Mouse (Mus musculus) kidney, embryonic 16.5 days (tissue): Measurements from ENCODE around the gene Tsc22d4. TPM values are rescaled to one million over a fixed set of nuclear protein-coding genes. Genes with fewer than 3 reads are reported as not detected.
"Not testable (repeated sequence)": the region's sequence is repeated elsewhere in the genome, so short reads cannot be mapped to it uniquely, and the experiment has no call there.

Source experiments
- ATAC-seq: fragments of 200-750 bp; cut with Nextera tagmentation; 2 replicates; pipeline ENCODE4 v1.8.0; 2017; ENCODE audit warnings: moderate TSS enrichment; ENCODE audit not compliant: low FRiP score, low TSS enrichment
- H3K27ac ChIP-seq: fragments of 300-500 bp; sonication (generic); 2 replicates; pipeline ENCODE4 v1.5.1; 2014; ENCODE audit warnings: low read length
- H3K27me3 ChIP-seq: fragments of 300-500 bp; sonication (generic); 2 replicates; pipeline ENCODE4 v1.6.1; 2014; ENCODE audit warnings: low read length, control low read depth, mixed read lengths; ENCODE audit not compliant: insufficient read depth
- H3K36me3 ChIP-seq: fragments of 300-500 bp; sonication (generic); 2 replicates; pipeline ENCODE4 v1.6.1; 2014; ENCODE audit warnings: low read length, control low read depth, mixed read lengths; ENCODE audit not compliant: insufficient read depth
- H3K4me1 ChIP-seq: fragments of 300-500 bp; sonication (generic); 2 replicates; pipeline ENCODE4 v1.6.1; 2014; ENCODE audit warnings: low read length, control low read depth, mixed read lengths; ENCODE audit not compliant: insufficient read depth
- H3K4me2 ChIP-seq: fragments of 300-500 bp; sonication (generic); replicated peaks from 2 replicates; pipeline ENCODE4 v1.6.1; 2014; ENCODE audit warnings: low read depth, low read length
- H3K4me3 ChIP-seq: fragments of 300-500 bp; sonication (generic); 2 replicates; pipeline ENCODE4 v1.5.1; 2014; ENCODE audit warnings: mild to moderate bottlenecking, low read length
- H3K9ac ChIP-seq: fragments of 300-500 bp; sonication (generic); replicated peaks from 2 replicates; pipeline ENCODE4 v1.6.1; 2014; ENCODE audit warnings: low read length
- H3K9me3 ChIP-seq: fragments of 300-500 bp; sonication (generic); 2 replicates; pipeline ENCODE4 v1.6.1; 2016; ENCODE audit warnings: low read length, control low read depth
- WGBS: fragments of 180-500 bp; shearing (Covaris S2); extraction: QIAGEN DNeasy Blood & Tissue Kit; methylation state at CpG from one replicate; pipeline ENCODE4 v1.1.7; 2014; 5-methylcytosine and 5-hydroxymethylcytosine counted together
- polyA plus RNA-seq: library from polyadenylated mRNA; unstranded; fragments of >200 nt; fragmentation: Nextera tagmentation; extraction: Ambion mirVana; gene quantifications from 2 replicates; pipeline ENCODE4 v1.2.1, GENCODE M21; 2015

The Tsc22d4 gene
- polyA plus RNA-seq, 1 experiment from 2014 or later: 129 TPM

DNA sequence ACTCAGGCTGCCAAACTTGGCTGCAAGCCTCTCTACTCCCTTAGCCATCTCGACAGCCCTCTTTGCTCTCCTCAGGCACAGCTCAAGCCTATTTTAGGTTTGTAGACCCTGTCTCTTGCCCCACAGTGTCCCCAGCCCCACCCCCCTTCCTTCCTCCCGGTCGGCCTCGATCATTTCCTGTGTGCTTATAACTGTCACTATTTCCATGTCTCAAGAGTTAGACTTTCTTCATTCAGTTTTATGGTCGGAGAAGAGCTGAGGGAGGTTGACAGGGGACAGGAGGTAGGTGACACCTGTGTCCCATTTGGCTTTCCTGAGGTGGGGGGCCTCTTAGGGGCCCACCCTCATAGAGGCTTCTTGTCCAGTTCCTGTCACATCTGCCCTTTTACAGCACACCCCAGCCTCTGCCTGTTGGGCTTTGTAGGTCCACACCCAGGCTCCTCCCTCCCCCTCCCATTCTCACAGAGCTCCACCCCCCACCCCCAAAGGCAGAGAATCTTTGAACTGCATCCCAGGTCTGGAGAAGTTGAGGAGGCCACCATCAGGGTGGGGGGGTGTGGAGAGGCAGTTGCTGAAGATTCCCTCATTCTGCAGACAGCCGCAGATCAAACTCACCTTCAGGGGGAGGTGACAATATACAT, 3.8 kb downstream of the Tsc22d4 start:
- H3K9ac ChIP-seq: peak overlapping the region; percentile 58; the same call in 1 of the 2 replicates
- WGBS: 32% methylated on average over 6 of the region's 6 CpGs

DNA sequence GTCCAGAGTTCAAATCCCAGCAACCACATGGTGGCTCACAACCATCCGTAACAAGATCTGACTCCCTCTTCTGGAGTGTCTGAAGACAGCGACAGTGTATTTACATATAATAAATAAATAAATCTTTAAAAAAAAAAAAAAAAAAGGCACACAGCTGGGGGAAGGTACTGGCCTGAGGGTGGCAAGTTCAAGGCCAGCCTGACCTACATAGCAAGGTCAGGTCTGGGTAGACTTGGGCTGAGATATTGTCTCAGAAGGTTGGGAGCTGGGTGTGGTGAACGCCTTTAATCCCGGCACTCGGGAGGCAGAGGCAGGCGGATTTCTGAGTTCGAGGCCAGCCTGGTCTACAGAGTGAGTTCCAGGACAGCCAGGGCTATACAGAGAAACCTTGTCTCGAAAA, 4.7 kb downstream of the Tsc22d4 start:
- not testable (repeated sequence) for H3K9me3 ChIP-seq, H3K4me3 ChIP-seq, H3K4me2 ChIP-seq, H3K9ac ChIP-seq, H3K27ac ChIP-seq, H3K27me3 ChIP-seq, ATAC-seq
- WGBS: 91% methylated on average over 7 of the region's 8 CpGs
- peaks cover 27% of the 10 kb centered on the region for H3K4me1 ChIP-seq
- peaks cover 35% of the 10 kb centered on the region for H3K36me3 ChIP-seq

More for the DNA sequence above, 3.8 kb downstream of the Tsc22d4 start:
- H3K27me3 ChIP-seq: no peaks in the 10 kb centered on the region
- H3K36me3 ChIP-seq: peaks cover 34% of the 10 kb centered on the region
- peak overlapping the region; percentile 72; the same call in 1 of the 2 replicates for H3K4me3 ChIP-seq
- H3K4me2 ChIP-seq: peak overlapping the region; percentile 99
- H3K4me1 ChIP-seq: peaks cover 27% of the 10 kb centered on the region
- H3K9me3 ChIP-seq: no peaks in the 10 kb centered on the region
- ATAC-seq: no peak
- peak overlapping the region; percentile 95 for H3K27ac ChIP-seq

DNA sequence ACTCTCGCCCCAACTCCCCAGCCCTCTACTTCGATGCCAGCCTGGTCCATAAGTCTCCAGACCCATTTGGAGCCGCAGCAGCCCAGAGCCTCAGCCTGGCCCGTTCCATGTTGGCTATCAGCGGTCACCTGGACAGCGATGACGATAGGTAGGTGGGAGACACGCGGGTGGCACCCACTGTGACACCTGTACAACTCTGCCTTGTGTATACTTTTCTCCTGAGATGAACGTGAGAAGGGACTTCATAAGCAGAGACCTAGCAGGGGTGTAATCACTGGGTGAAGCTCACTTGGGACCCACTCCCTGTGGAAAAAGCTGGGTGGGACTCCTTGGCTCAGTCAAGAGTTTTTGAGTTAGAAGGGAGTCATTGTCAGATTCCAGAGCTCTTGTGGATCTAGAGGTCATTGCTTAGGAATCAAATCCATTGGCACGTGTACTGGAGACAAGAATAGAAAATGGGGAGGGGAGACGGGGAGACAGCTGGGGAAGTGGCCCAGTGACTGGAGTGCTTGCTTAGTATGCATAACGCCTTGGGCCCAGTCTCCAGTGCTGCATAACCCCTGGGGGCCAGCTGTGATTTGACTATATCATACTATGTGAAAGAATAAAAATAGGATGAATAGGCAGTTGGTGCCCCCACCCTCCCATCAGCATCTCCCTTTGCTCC, 5.8 kb downstream of the Tsc22d4 start:
- ATAC-seq: no peak
- Histone ChIP-seq H3K27me3 (no peaks in the 10 kb centered on the region), H3K9ac (no peak overlapping the region), H3K27ac (no peak overlapping the region), H3K36me3 (peaks cover 43% of the 10 kb centered on the region), H3K4me2 (no peak overlapping the region), H3K9me3 (no peaks in the 10 kb centered on the region), H3K4me1 (peaks cover 27% of the 10 kb centered on the region), H3K4me3 (no peak overlapping the region)
- WGBS: 94% methylated on average over 13 of the region's 13 CpGs

DNA sequence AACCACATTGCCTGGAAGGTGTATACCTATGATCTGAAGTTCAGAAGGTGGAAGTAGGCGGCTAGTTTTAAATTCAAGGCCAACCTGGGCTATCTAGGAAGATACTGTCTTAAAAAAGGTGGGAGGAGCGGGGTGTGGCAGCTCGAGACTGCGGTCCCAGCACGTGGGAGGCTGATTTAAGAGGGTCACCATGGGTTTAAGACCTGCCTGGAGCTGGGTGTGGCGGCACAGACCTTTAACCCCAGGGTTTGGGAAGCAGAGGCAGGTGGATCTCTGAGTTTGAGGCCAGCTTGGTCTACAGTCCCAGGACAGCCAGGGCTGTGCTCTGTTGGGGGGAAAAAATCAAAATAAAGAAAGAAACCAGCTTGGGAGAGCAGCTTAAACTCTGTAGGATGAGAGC, 6.5 kb downstream of the Tsc22d4 start:
- Histone ChIP-seq H3K4me1 (peaks cover 27% of the 10 kb centered on the region), H3K27ac (no peak overlapping the region), H3K27me3 (no peaks in the 10 kb centered on the region), H3K9ac (no peak overlapping the region), H3K9me3 (no peaks in the 10 kb centered on the region), H3K4me3 (no peak overlapping the region), H3K36me3 (peaks cover 43% of the 10 kb centered on the region), H3K4me2 (no peak overlapping the region)
- no peak for ATAC-seq
- WGBS: 82% methylated on average over 6 of the region's 6 CpGs

DNA sequence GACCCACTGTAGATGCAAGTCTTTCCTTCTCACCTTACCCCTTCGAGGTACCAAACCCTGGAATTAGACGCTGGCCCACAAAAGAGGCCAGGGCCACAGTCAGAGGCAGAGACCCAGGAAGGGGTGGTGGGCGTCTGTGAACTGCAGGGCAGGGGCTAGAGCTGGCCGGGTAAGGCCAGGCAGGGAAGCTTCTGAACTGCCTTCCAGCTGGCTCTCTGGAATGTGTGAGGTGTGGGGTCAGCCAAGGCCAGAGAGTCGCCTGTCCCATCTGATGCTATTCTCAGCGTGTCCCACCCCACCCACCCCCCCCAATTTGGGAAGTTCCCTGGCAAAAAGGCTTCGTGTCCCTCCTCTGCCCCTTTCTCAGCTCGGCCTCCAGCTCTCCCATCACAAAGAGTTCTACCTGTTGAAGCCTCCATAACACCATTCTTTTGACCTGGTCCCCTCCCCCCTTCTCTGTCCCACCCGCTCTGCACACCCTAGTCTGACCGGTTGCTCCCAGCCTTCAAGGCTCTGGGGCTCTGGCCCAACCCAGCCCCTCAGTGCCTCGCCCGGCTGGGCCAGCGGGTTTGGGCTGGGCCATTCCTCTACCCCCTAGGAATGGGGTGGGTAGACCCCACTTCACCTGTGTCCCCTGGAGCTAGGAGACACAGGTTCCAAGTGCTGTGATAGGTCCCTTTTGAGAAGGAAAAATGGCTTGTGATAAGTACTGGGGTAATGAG, 7.7 kb downstream of the Tsc22d4 start:
- Histone ChIP-seq H3K27me3 (no peaks in the 10 kb centered on the region), H3K4me2 (no peak overlapping the region), H3K9me3 (no peaks in the 10 kb centered on the region), H3K27ac (no peak overlapping the region; the same call in 1 of the 2 replicates), H3K4me1 (peaks cover 17% of the 10 kb centered on the region), H3K36me3 (peaks cover 48% of the 10 kb centered on the region), H3K4me3 (no peak overlapping the region), H3K9ac (no peak overlapping the region)
- ATAC-seq: no peak
- 77% methylated on average over 13 of the region's 13 CpGs for WGBS

DNA sequence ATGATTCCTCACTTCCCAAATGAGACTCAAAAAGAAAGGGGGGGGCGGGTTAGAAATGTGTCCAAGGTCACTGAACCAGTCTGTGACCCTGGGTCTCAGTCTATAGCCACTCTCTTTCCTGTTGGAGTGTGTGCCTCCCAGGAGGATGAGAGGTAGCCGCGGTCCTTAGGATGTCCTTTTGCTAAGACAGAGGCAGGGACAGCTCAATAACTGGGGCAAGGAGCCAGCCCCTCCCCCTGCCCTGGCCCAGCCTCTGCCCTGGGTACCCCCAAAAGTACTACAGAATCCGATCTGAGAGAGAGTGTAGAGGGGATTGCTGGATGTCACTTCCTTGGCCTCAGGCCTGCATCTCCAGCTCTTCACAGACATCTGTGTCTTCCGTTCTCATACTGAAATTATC, 9.9 kb downstream of the Tsc22d4 start:
- Histone ChIP-seq H3K4me3 (no peak overlapping the region), H3K27me3 (no peaks in the 10 kb centered on the region), H3K9me3 (no peaks in the 10 kb centered on the region), H3K27ac (no peak overlapping the region), H3K9ac (no peak overlapping the region), H3K36me3 (peaks cover 63% of the 10 kb centered on the region), H3K4me1 (peaks cover 3% of the 10 kb centered on the region; the same call in 1 of the 2 replicates), H3K4me2 (no peak overlapping the region)
- 83% methylated on average over 5 of the region's 5 CpGs for WGBS
- no peak for ATAC-seq

DNA sequence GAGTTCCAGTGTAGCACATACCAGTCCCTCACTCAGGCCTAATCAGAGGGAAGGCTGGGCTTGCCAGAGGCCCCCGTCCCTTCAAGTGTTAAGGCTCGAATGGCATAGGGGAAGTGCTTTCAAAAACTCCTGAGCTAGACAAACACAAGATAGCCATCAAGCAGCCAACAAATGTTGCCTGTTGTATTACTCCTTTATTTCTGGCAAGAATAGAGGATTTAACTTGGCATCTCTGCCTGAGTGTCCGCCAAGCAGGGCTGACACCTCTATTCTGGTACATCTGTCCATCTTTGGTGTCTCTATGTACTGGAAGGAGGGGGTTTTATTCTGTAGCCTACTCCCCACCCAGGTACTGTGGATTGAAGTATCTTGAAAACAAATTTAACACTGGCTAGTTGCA, 10.6 kb downstream of the Tsc22d4 start:
- no peaks in the 10 kb centered on the region for H3K9me3 ChIP-seq
- H3K4me1 ChIP-seq: peaks cover 3% of the 10 kb centered on the region; the same call in 1 of the 2 replicates
- WGBS: 75% methylated on average over 3 of the region's 3 CpGs
- no peak for ATAC-seq
- H3K4me2 ChIP-seq: no peak overlapping the region
- no peaks in the 10 kb centered on the region for H3K27me3 ChIP-seq
- H3K27ac ChIP-seq: no peak overlapping the region
- H3K4me3 ChIP-seq: no peak overlapping the region
- H3K9ac ChIP-seq: no peak overlapping the region
- H3K36me3 ChIP-seq: peaks cover 58% of the 10 kb centered on the region

DNA sequence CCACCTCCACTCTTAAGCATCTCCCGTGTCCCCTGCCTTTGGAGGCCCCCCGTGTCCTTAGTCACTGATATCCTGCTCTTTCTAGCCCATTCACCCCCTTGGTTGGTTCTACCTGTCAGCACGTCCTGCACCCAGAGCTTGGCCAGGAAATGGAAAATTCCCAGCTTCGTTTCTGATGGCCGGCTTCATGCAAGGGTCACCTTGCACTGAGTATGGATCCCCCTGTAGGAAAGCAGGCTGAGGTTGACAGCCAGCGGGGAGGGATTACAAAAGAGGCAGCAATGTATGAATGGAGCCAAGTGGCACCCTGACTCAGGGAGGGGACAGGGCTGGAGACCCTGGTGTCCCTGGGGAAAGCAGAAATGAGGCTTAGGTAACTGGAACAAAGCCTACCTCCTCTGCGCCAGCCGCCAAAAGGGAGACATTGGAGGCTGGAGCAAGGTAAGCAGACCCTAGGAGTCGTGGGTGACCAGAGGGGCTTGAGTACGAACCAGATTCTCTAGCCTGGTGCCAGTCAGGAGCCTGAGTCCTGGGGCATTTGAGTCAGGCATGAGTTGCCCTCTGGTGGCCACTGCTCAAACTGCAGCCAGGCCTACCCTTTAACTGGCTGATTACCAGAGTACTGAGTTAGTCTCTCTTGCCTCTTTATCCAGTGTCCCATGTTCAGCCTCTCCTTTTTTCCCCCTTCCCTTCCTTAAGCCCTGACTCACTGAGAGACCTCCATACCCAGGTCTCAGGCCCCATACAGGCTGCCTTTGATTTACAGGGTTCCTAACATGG, 11.5 kb downstream of the Tsc22d4 start:
- no peak overlapping the region for H3K27ac ChIP-seq
- peaks cover 3% of the 10 kb centered on the region; the same call in 1 of the 2 replicates for H3K4me1 ChIP-seq
- no peak overlapping the region for H3K4me3 ChIP-seq
- no peak overlapping the region for H3K4me2 ChIP-seq
- peaks cover 49% of the 10 kb centered on the region for H3K36me3 ChIP-seq
- no peaks in the 10 kb centered on the region for H3K9me3 ChIP-seq
- 0 out of 2 replicates have a peak, but pooled peaks have one; percentile 17 for ATAC-seq
- WGBS: 47% methylated on average over 10 of the region's 10 CpGs
- no peaks in the 10 kb centered on the region for H3K27me3 ChIP-seq
- H3K9ac ChIP-seq: no peak overlapping the region

DNA sequence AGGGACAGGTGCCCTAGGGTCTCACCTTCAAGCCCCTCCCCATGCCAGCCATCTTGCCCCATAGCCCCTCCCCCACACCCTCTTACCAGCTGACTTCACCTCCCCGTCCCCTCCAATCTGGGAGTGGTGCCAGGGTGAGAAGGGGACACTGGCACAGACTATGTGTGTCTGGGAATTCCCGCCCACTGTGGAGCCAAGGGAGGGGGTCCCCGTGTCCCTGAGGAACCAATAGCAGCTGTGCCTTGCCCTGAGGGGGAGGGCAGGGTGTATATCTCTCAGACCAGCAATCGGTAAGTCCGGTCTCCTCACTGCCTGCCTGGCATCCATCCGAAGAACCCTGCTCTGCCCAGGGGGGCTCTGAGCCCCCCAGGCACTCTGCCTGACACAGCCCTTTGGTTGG, 12.4 kb downstream of the Tsc22d4 start:
- H3K36me3 ChIP-seq: peaks cover 43% of the 10 kb centered on the region
- H3K4me2 ChIP-seq: no peak overlapping the region
- H3K4me3 ChIP-seq: no peak overlapping the region
- H3K27ac ChIP-seq: no peak overlapping the region
- WGBS: 83% methylated on average over 6 of the region's 6 CpGs
- no peaks in the 10 kb centered on the region for H3K27me3 ChIP-seq
- H3K4me1 ChIP-seq: peaks cover 3% of the 10 kb centered on the region; the same call in 1 of the 2 replicates
- no peak for ATAC-seq
- no peak overlapping the region for H3K9ac ChIP-seq
- no peaks in the 10 kb centered on the region for H3K9me3 ChIP-seq
